Mouse (Mus musculus) forebrain, postnatal 0 days (tissue): Measurements from ENCODE around the gene Mif. TPM values are rescaled to one million over a fixed set of nuclear protein-coding genes. Genes with fewer than 3 reads are reported as not detected.

ENCODE experiments used
- ATAC-seq: fragments of 200-750 bp; cut with Nextera tagmentation; 2 replicates; pipeline ENCODE4 v1.8.0; 2017; ENCODE audit warnings: mild to moderate bottlenecking, moderate library complexity
- DNase-seq: peaks from one replicate; pipeline ENCODE4 v3.0.0-alpha.2; 2015
- H3K27ac ChIP-seq: fragments of 300-500 bp; sonication (generic); 2 replicates; pipeline ENCODE4 v1.5.1; 2014; ENCODE audit warnings: low read depth, mild to moderate bottlenecking, antibody characterized with exemption, low read length, moderate library complexity, mixed read lengths
- H3K27me3 ChIP-seq: fragments of 300-500 bp; sonication (generic); 2 replicates; pipeline ENCODE4 v1.6.1; 2014; ENCODE audit warnings: mild to moderate bottlenecking, low read length, mixed read lengths; ENCODE audit not compliant: insufficient read depth
- H3K36me3 ChIP-seq: fragments of 300-500 bp; sonication (generic); 2 replicates; pipeline ENCODE4 v1.6.1; 2014; ENCODE audit warnings: mild to moderate bottlenecking, moderate library complexity; ENCODE audit not compliant: insufficient read depth
- H3K4me1 ChIP-seq: fragments of 300-500 bp; sonication (generic); 2 replicates; pipeline ENCODE4 v1.6.1; 2014; ENCODE audit warnings: antibody characterized with exemption; ENCODE audit not compliant: insufficient read depth
- H3K4me2 ChIP-seq: fragments of 300-500 bp; sonication (generic); 2 replicates; pipeline ENCODE4 v1.6.1; 2014; ENCODE audit warnings: low read depth, mild to moderate bottlenecking, moderate library complexity
- H3K4me3 ChIP-seq: fragments of 300-500 bp; sonication (generic); 2 replicates; pipeline ENCODE4 v1.5.1; 2014; ENCODE audit warnings: low read depth, low read length, mixed read lengths
- H3K9ac ChIP-seq: fragments of 300-500 bp; sonication (generic); 2 replicates; pipeline ENCODE4 v1.6.1; 2014; ENCODE audit warnings: mild to moderate bottlenecking
- H3K9me3 ChIP-seq: fragments of 300-500 bp; sonication (generic); 2 replicates; pipeline ENCODE4 v1.6.1; 2016; ENCODE audit warnings: low read length
- CTCF ChIP-seq: sonication (generic); IDR thresholded peaks from 2 replicates; pipeline ENCODE4 v1.5.1; 2016; ENCODE audit warnings: antibody characterized with exemption, control low read depth, low read depth
- WGBS: fragments of 180-500 bp; shearing (Covaris S2); extraction: QIAGEN DNeasy Blood & Tissue Kit; methylation state at CpG from one replicate; pipeline ENCODE4 v1.1.7; 2014; 5-methylcytosine and 5-hydroxymethylcytosine counted together
- polyA plus RNA-seq: library from polyadenylated mRNA; unstranded; fragments of >200 nt; fragmentation: Nextera tagmentation; extraction: Ambion mirVana; gene quantifications from 2 replicates; pipeline ENCODE4 v1.2.1, GENCODE M21; 2015
- total RNA-seq: library from RNA; depleted of rRNA; stranded (reverse); fragments of >200 nt; gene quantifications from 2 replicates; pipeline ENCODE4 v1.2.3, GENCODE M21; 2014

Mif gene
- total and polyA plus RNA-seq, 2 experiments from 2014 or later: 704 to 2,127 TPM

DNA sequence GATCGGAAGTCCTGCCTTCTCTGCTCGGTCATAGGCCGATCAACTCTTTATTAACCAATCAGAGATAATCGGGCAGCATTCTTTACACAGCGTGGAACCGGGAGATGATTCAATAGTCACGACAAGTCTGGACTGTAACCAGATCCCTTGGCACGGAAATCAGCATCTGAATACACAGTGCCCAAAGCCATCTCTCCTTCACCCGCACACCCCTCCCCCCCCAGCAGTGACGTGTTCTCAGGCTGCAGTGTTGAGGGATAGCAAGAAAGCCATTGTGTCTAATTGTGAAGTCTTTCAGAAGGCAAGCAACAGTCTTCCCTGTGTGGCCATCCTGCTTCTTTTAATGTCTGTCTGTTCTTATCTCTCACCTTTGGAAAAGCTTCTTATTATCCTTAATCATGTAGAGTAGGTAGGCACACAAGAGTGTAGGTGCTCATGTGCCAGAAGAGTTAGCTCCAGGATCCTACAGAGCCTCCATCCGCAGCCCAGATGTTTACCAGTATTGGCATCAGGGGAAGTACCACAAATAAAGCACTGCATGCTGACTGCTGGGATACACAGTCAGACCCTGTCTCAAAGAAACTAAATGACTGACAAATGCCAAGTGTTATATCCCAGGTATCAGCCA, 13.0 kb upstream of the Mif start:
- no peak for TF ChIP-seq CTCF

DNA sequence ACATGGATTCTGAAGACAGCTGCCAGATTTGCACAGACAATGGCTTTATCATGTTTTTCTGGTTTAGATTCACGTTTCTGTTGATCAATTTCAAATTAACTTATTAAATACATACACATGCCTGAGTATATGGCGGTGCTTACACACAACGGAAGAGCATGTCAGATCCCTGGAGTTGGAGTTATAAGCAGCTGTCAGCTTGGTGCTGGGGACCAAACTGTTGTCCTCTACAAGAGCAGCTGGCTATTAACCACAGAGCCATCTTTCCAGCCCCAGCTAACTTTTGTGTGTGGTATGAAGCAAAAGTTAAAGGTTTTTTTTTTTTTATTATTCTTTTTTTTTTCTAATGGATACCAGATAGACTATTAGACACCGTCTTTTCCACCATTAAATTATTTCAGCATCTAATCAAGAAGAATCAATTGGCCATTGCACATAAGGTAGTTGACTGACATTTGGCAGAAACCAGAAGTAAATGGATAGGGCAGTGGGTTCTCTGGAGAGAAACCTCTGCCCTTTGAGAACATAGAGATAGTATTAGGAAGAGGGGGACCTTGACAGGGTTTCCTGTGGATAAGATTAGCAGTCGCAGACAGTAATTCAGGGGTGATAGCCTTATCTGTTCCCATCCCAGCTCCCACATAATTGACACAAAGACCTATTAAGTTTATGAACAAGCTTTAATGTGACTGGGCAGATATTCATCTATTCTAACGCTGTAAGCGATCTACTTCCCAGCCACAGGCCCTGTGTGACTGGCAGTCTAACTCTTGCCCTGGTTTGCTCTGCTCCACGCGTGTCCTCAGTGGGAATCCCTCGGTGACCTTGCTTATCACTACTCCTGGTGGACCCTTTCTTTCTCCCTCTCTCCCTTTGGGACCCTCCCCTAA, 12.2 kb upstream of the Mif start:
- ATAC-seq: no peak

More for the DNA sequence above, 13.0 kb upstream of the Mif start:
- no peaks in the 10 kb centered on the region for H3K36me3 ChIP-seq
- ATAC-seq (peak; percentile 98), DNase-seq (peak; percentile 93)
- peaks cover 13% of the 10 kb centered on the region for H3K4me1 ChIP-seq
- no peaks in the 10 kb centered on the region for H3K27me3 ChIP-seq
- no peaks in the 10 kb centered on the region for H3K9me3 ChIP-seq
- peak overlapping the region; percentile 28 for H3K4me3 ChIP-seq
- H3K27ac ChIP-seq: peak overlapping the region; percentile 69
- peak overlapping the region; percentile 45 for H3K9ac ChIP-seq
- H3K4me2 ChIP-seq: peak overlapping the region; percentile 58
- WGBS: under 1% methylated on average over 11 of the region's 11 CpGs

DNA sequence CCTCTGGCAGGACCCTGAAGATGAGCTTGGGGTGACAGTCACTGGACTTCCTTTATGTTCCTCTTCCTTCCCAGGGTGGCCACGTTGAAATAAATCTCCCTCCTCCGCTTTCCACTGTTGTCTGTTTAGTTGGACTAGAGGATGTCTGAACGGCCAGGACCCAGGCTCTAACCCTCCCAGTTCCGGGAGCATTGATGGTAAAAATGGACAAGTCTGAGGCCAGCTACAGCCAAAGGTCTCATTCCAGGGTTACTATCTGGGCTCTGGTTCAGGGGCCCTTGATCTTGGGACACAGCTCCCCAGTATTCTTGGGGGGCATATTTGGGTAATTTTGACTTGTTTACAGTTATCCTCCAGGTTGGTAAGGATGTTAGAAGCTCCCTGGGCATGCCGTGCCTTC, 1.5 kb upstream of the Mif start:
- H3K4me2 ChIP-seq: no peak overlapping the region
- H3K27me3 ChIP-seq: no peaks in the 10 kb centered on the region
- H3K9ac ChIP-seq: no peak overlapping the region
- WGBS: 80% methylated on average over 5 of the region's 5 CpGs
- no peak for TF ChIP-seq CTCF
- H3K4me1 ChIP-seq: peaks cover 11% of the 10 kb centered on the region
- no peaks in the 10 kb centered on the region for H3K9me3 ChIP-seq
- no peak for ATAC-seq
- no peak for DNase-seq
- H3K36me3 ChIP-seq: peaks cover 12% of the 10 kb centered on the region
- H3K4me3 ChIP-seq: no peak overlapping the region
- no peak overlapping the region for H3K27ac ChIP-seq

More for the DNA sequence above, 12.2 kb upstream of the Mif start:
- peak overlapping the region; percentile 28 for H3K4me3 ChIP-seq
- WGBS: 35% methylated on average over 10 of the region's 10 CpGs
- peak overlapping the region; percentile 45 for H3K9ac ChIP-seq
- no peaks in the 10 kb centered on the region for H3K36me3 ChIP-seq
- H3K4me1 ChIP-seq: peaks cover 13% of the 10 kb centered on the region
- peak overlapping the region; percentile 55 for H3K27ac ChIP-seq
- no peaks in the 10 kb centered on the region for H3K9me3 ChIP-seq
- TF ChIP-seq CTCF: no peak
- H3K4me2 ChIP-seq: peak overlapping the region; percentile 58
- no peak for DNase-seq
- H3K27me3 ChIP-seq: no peaks in the 10 kb centered on the region

DNA sequence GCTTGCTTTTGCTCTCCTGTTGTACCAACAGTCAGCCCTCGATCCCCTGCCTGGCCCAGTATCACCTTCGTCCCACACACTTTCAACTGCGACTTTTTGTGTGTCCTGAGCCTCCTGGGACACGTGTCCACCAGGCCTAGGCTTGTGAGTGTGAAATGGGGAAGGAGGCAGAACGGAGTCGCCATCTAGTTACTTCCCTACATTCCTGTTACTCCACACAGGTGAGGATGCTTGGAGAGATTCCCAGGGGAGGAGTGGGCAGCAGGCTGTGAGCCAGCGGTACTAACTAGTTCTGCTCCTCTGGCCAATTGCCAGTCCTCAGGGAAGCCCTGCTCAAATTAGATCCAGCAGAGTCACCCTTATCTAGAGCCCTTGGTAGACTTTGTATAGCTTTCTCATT, 706 bp upstream of the Mif start:
- 0 out of 2 replicates have a peak overlapping the region, but pooled peaks have one; percentile 95 for H3K9ac ChIP-seq
- ATAC-seq (no peak), DNase-seq (no peak)
- peaks cover 11% of the 10 kb centered on the region for H3K4me1 ChIP-seq
- no peak overlapping the region for H3K4me3 ChIP-seq
- TF ChIP-seq CTCF: no peak
- 32% methylated on average over 7 of the region's 7 CpGs for whole genome bisulfite sequencing
- no peaks in the 10 kb centered on the region for H3K27me3 ChIP-seq
- H3K4me2 ChIP-seq: peak overlapping the region; percentile 65
- H3K36me3 ChIP-seq: peaks cover 12% of the 10 kb centered on the region
- H3K9me3 ChIP-seq: no peaks in the 10 kb centered on the region
- peak overlapping the region; percentile 92 for H3K27ac ChIP-seq

DNA sequence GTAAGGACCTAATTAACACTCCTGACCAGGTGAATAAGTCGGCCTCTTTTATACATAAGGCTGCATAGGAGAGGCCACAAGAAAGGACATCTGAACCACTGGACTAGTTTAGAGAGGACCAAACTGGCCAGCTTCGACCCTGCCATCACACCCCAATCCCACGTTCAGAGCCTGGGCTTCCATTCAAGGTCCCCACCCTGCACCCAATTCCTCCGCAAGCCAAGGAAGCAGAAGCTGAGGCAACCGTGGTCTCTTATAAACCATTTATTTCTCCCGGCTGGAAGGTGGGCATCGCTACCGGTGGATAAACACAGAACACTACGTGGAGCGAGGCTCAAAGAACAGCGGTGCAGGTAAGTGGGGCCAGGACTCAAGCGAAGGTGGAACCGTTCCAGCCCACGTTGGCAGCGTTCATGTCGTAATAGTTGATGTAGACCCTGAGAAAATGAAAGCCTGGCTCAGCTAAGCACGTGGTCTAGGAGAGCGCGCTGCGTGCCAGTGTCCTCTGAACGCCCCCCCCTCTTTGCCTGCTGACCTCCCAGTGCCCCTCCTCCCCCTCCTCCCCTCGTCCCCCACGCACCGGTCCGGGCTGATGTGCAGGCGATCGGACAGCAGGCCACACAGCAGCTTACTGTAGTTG, 813 bp downstream of the Mif start:
- peak; percentile 71 for DNase-seq
- Histone ChIP-seq H3K4me2 (peak overlapping the region; percentile 65), H3K9me3 (no peaks in the 10 kb centered on the region), H3K27me3 (no peaks in the 10 kb centered on the region), H3K36me3 (peaks cover 12% of the 10 kb centered on the region), H3K4me1 (peaks cover 11% of the 10 kb centered on the region), H3K4me3 (peak overlapping the region; percentile 75), H3K27ac (peak overlapping the region; percentile 92), H3K9ac (peak overlapping the region; percentile 95)
- WGBS: under 1% methylated on average over 27 of the region's 27 CpGs
- TF ChIP-seq CTCF: no peak
- peak; percentile 78 for ATAC-seq

DNA sequence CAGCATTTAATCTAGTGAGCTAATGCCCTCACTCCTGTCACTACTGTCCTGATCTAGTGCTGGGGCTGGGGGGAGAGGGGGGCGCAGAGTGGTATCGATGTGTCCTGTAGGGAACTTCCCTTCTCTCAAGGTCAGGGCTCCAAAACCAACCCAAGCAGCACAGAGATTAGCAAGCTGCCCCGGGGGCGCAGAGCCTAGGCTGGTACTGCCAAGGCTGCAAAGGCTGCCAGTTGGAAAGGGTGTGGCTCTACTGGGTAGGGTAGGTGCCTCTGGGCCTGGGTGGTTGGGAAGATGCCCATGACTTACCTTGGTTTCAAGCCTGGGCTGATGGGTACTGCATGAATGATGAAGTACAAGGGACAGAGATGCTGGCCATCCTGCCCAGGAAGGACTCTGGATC, 2.4 kb downstream of the Mif start:
- no peak for ATAC-seq
- Histone ChIP-seq H3K4me1 (peaks cover 11% of the 10 kb centered on the region), H3K27ac (no peak overlapping the region), H3K4me2 (0 out of 2 replicates have a peak overlapping the region, but pooled peaks have one; percentile 65), H3K36me3 (peaks cover 12% of the 10 kb centered on the region), H3K9ac (no peak overlapping the region), H3K27me3 (no peaks in the 10 kb centered on the region), H3K4me3 (no peak overlapping the region), H3K9me3 (no peaks in the 10 kb centered on the region)
- TF ChIP-seq CTCF: no peak
- DNase-seq: no peak
- 93% methylated on average over 4 of the region's 4 CpGs for WGBS
